Mouse (Mus musculus) B cell, adult 62 days (primary cell): ENCODE measurements around the gene Brip1. TPM values are rescaled to one million over a fixed set of nuclear protein-coding genes. Genes with fewer than 3 reads are reported as not detected.

ENCODE experiments used
- total RNA-seq: library from RNA; stranded (reverse); gene quantifications from 4 replicates; pipeline ENCODE4 v1.2.4, GENCODE M21; 2023

Brip1 gene
- total RNA-seq = 0.33 to 2.8 TPM (median 0.85 TPM) in 4 replicates

GRCm38 (mm10) chr11:86201037-86201786, at the start of gene Brip1:
Gene Brip1, minus strand, starts transcription at chr11:86201193.

Other genes with a start within 250 kb of the Brip1 start
- gene Ints2, start 56.4 kb upstream of the Brip1 start, total RNA-seq = 21.2 to 28.4 TPM (median 21.9 TPM) in 4 replicates
- 192 to 226 TPM (median 201 TPM) in 4 replicates for gene Med13, start 156.4 kb upstream of the Brip1 start, total RNA-seq